Mouse (Mus musculus): ENCODE measurements at regions not wholly inside any gene's neighbourhood (a gene's known extent, or its start where the extent isn't known, plus 50 kb on each side); places are given as distances from the start of the nearest gene placed in this dataset.
"Not testable (repeated sequence)": the region's sequence is repeated elsewhere in the genome, so short reads cannot be mapped to it uniquely, and the experiment has no call there.

- intact Hi-C loops (cut with DNase I), result no loop called here
Measured at GRCm38 (mm10) chr1:193496265-193497183, 126.4 kb upstream of the Camk1g start.

DNA sequence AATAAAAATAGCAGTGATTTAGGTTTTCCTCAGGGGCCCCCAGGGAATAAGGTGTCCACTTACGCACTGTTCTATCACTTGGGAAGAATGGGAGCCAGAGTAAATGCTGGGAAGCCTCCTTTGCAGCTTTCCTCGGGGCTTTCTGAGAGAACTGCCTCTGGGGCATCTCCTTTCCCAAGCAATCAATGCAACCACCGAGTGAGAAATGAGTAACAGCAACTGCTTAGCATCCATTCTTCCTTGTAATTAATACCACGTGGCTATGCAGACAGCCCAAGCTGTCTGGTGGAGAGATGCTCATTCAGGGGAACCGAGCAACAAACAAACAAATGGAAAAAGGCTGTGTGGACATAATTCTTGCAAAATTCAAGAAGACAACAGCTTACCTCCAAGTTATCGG is 117.9 kb upstream of the Camk1g start:
- intact Hi-C loops (cut with DNase I), result no loop called here

DNA sequence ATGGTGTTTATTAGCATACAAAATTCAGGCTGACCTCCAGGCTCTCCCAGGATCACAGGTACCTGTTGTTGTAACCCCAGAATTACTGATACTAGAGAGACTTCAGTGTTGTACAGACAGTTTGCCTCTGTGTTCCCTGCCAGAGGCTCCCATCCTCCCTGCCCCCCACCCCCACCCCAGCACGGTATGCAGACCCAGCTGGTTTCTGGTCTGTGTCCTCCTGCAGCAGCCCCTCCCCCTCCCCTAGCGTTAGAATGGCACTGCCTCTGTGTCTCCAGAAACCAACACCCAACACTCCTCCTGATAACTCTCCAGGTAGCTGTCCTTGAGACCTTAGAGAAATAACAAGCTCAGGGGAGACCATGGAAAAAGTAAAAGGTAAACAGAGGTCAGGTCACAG is 116.6 kb upstream of the Camk1g start:
- intact Hi-C loops (cut with DNase I), result not testable (repeated sequence)

- intact Hi-C loops (cut with DNase I), result no loop called here
Measured at GRCm38 (mm10) chr1:193484977-193485376, 114.9 kb upstream of the Camk1g start.

DNA sequence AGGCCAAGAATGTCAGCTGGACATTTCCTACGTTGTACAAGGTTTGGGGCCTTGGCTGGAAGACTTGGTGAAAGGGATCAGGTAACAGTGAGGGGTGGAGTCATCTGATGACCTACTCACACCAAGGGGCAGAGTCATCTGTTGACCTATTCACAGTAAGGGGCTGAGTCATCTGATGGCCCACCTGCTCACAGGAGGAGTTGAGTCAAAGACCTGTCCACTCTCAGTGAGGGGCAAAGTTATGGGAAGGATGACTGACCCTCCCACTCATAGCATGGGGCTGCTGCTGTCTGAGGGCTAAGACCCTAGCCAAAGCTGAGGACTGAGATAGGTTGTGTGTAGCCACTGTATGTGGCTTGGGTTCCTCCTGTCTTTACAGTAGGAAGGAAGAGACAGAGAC is 107.2 kb upstream of the Camk1g start:
- intact Hi-C loops (cut with DNase I), result no loop called here

DNA sequence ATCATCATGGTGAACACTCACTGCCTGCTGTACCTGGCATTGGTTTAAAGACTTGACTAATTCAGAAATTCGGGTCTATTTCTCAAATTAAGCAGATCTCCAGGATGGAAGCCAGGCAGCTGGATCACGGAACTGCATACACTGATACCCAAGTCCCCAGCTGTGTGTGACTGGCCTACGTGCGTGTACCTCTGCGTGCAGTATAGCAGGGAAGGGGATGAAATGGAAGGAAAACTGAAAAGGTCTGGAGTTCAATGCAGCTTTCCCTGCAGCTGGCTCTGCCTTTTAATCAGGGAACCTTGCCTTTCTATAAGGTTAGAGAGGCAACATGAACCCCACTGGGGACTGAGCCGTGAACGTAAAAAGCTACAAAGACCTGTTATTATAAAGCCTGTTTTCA is 106.7 kb upstream of the Camk1g start:
- intact Hi-C loops (cut with DNase I), result no loop called here

DNA sequence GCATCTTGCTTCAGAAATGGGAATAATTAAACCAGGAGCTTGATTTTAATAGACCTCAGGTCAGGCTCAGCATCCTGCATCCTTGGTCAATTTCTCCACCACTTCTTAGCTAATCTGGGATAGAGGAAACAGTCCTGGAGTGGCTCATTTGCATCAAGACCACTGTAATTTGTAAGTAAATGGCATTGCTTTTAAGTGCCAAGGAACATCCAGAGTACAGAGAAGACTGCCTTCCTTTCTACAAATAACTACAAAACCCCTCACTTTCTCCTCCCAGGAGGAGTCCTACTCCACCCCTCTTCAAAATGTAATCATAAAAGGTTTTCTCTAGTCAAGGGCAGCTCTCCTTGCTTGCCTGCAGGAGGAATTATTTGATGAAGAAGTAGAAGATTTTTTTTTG is 96.2 kb upstream of the Camk1g start:
- intact Hi-C loops (cut with DNase I), result no loop called here

DNA sequence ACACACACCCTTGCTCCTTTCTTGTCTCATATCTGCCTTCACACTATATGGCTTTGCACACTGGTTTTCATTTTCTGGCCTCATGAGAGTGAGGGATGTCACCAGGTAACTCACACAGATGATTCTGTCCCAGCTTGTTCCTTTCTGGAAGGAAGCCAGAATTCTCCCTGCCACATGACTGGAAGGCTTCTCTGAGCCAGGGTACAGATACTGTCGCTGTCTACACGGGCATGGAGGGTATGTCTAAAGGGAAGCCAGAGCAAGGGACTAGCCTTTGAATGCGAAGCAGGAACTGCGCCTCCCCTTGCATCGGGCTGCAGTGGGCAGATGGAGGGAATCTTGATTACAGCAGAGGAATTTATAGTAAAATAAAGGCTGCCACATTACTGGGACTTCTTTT is 89.6 kb upstream of the Camk1g start:
- intact Hi-C loops (cut with DNase I), result no loop called here

GRCm38 (mm10) chr1:193457908-193458307 is 87.8 kb upstream of the Camk1g start:
- intact Hi-C loops (cut with DNase I), result no loop called here

GRCm38 (mm10) chr1:193453654-193454053 is 83.6 kb upstream of the Camk1g start:
- intact Hi-C loops (cut with DNase I), result no loop called here

- intact Hi-C loops (cut with DNase I), result no loop called here
Measured at GRCm38 (mm10) chr1:193451471-193452135, 81.5 kb upstream of the Camk1g start.

GRCm38 (mm10) chr1:193450814-193451213 is 80.7 kb upstream of the Camk1g start:
- intact Hi-C loops (cut with DNase I), result no loop called here

GRCm38 (mm10) chr1:193450201-193450600 is 80.1 kb upstream of the Camk1g start:
- intact Hi-C loops (cut with DNase I), result no loop called here

DNA sequence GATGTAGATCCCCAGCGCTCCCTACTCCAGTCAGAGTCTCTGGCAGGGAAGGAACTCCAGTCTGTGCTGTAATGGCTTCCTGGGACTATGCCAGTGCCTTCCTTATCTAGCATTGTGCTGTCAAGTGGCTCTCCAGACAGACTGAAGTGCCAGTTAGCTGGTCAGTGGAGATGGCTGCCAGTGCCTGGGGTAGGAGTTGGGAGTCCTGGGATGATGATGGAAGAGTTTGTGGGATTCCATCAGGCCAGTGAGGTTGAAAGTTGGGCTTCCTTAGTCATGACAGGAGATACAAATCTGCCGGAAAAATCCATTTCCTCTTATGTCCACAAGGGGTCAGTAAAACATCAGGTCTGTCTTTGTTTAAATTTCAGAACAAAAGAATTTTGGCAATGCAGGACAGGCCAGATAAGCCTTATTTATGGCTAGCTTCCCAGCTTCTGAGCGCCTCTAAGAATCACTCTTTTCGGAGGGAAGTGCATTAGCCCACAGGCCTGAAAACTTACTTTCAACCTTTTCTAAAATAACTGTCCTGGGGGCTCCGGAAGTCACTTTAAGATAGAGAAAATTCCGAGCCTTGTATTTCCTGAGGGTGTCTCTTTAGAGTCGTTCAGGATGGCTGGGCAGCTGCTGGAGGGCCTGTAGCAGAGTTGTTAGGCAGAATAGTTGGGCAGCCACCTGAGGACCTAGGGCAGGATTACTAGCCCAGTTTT is 79.5 kb upstream of the Camk1g start:
- intact Hi-C loops (cut with DNase I), result loop anchor here (2.0 to 10.0 kb wide), 4 partner anchors 62 to 775 kb away; no protein-coding TSS in a partner anchor

DNA sequence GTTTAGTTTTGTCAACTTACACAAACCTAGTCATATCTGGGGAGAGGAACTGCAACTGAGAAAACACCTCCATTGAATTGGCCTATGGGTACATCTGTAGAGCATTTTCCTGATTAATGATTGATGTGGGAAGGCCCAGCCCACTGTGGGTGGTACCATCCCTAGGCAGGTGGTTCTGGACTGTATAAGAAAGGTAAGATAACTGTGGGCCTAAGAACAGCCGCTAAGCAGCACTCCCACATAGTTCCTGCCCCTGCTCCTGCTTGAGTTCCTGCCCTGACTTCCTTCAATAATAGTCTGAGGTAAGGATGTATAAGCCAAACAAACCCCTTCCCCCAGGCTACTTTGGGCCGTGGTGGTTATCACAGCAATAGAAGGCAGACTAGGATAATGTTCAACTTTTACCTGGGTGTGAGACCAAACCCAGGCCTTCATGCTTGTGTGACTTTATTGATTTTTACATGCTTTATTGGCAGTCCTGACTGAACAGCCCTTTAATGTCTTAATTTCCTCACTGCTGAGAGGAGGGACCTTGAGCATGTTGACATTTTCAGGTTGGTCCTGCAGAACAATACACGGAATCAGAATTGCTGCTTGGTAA is 78.8 kb upstream of the Camk1g start:
- intact Hi-C loops (cut with DNase I), result loop anchor here (2.0 to 10.0 kb wide), 4 partner anchors 62 to 776 kb away; no protein-coding TSS in a partner anchor

GRCm38 (mm10) chr1:193447647-193448046 is 77.5 kb upstream of the Camk1g start:
- intact Hi-C loops (cut with DNase I), result loop anchor here (2.0 to 10.0 kb wide), 4 partner anchors 60 to 777 kb away; no protein-coding TSS in a partner anchor

GRCm38 (mm10) chr1:193443964-193444676 is 74.0 kb upstream of the Camk1g start:
- intact Hi-C loops (cut with DNase I), result loop anchor here (10.0 kb wide), 1 partner anchor 781 kb away; no protein-coding TSS in a partner anchor

GRCm38 (mm10) chr1:193440512-193440911 is 70.4 kb upstream of the Camk1g start:
- intact Hi-C loops (cut with DNase I), result loop anchor here (10.0 kb wide), 1 partner anchor 784 kb away; no protein-coding TSS in a partner anchor

DNA sequence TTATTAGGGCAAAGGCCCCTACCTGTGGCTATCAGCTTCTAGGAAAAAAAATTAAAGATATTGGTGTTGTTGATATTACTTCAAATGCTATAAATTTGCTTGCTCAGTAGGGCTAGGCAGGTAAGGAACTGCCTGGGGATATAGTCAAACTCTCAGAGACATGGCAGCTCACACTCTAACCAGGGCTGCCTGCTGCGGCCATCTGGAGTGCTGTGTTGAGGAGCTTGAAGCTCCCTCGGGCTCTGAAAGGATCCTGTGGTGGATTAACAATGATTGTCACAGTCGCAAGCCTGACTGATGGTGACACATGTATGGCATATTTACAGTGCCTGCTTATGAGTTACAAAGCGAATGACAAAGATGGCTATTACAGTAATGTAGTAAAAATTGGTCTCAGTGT is 64.2 kb upstream of the Camk1g start:
- intact Hi-C loops (cut with DNase I), result no loop called here

GRCm38 (mm10) chr1:193433493-193434021 is 63.5 kb upstream of the Camk1g start:
- intact Hi-C loops (cut with DNase I), result no loop called here

All from adrenal gland (tissue).